Mouse (Mus musculus) heart, postnatal 0 days (tissue): ENCODE measurements at regions not wholly inside any gene's neighbourhood (a gene's known extent, or its start where the extent isn't known, plus 50 kb on each side); places are given as distances from the start of the nearest gene placed in this dataset.
A peak's percentile ranks its signal among the peaks of the same experiment; 100 is the strongest.

ENCODE experiments used
- ATAC-seq: fragments of 200-750 bp; cut with Nextera tagmentation; 2 replicates; pipeline ENCODE4 v1.8.0; 2017; ENCODE audit warnings: low read depth, moderate number of reproducible peaks, moderate library complexity; ENCODE audit not compliant: insufficient read depth
- DNase-seq: peaks from one replicate; pipeline ENCODE4 v3.0.0-alpha.2; 2016; ENCODE audit warnings: low spot score
- H3K27ac ChIP-seq: fragments of 300-500 bp; sonication (generic); 2 replicates; pipeline ENCODE4 v1.5.1; 2014; ENCODE audit warnings: low read depth, mild to moderate bottlenecking
- H3K27me3 ChIP-seq: fragments of 300-500 bp; sonication (generic); 2 replicates; pipeline ENCODE4 v1.6.1; 2014; ENCODE audit warnings: low read length, mixed read lengths; ENCODE audit not compliant: control insufficient read depth, insufficient read depth
- H3K36me3 ChIP-seq: fragments of 300-500 bp; sonication (generic); replicated peaks from 2 replicates; pipeline ENCODE4 v1.6.1; 2014; ENCODE audit warnings: low read length, mixed read lengths; ENCODE audit not compliant: control insufficient read depth, insufficient read depth
- H3K4me1 ChIP-seq: fragments of 300-500 bp; sonication (generic); 2 replicates; pipeline ENCODE4 v1.6.1; 2014; ENCODE audit warnings: antibody characterized with exemption; ENCODE audit not compliant: control insufficient read depth, insufficient read depth
- H3K4me2 ChIP-seq: fragments of 300-500 bp; sonication (generic); 2 replicates; pipeline ENCODE4 v1.6.1; 2014; ENCODE audit warnings: low read depth, mild to moderate bottlenecking, low read length, moderate library complexity
- H3K4me3 ChIP-seq: fragments of 300-500 bp; sonication (generic); 2 replicates; pipeline ENCODE4 v1.5.1; 2014; ENCODE audit warnings: low read depth, low read length
- H3K9ac ChIP-seq: fragments of 300-500 bp; sonication (generic); replicated peaks from 2 replicates; pipeline ENCODE4 v1.6.1; 2014; ENCODE audit warnings: low read depth, low read length, mixed read lengths
- H3K9me3 ChIP-seq: fragments of 300-500 bp; sonication (generic); replicated peaks from 2 replicates; pipeline ENCODE4 v1.6.1; 2016; ENCODE audit warnings: low read length; ENCODE audit not compliant: control insufficient read depth
- CTCF ChIP-seq: IDR thresholded peaks from 2 replicates; pipeline ENCODE4 v1.5.1; 2016; ENCODE audit warnings: antibody characterized with exemption, control low read depth, low read depth
- EP300 ChIP-seq: IDR thresholded peaks from 2 replicates; pipeline ENCODE4 v1.6.1; 2016; ENCODE audit warnings: antibody characterized with exemption, low read depth
- WGBS: fragments of 180-500 bp; shearing (Covaris S2); extraction: QIAGEN DNeasy Blood & Tissue Kit; methylation state at CpG from one replicate; pipeline ENCODE4 v1.1.7; 2014; 5-methylcytosine and 5-hydroxymethylcytosine counted together

DNA sequence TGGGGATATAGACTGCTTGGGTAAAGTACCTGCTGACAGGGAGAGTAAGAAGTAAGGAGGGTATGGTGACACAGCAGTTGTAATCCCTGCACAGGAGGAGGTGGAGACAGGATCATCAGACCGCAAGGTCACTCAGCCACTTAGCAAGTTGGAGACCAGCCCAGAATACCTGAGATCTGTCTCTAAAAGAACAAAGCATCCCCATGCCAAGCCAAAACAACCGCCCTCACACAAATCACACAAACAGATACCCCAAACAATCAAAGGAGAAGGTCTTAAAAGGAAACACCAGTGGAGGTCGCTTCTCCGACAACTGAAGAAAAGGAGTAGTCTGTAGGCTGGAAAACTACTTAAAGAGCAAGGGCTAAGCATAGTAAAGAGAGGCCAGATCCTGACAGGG is 86.0 kb downstream of the Smim20 start:
- DNase-seq (no peak), ATAC-seq (peak; percentile 36; the same call in 1 of the 2 replicates)
- TF ChIP-seq EP300 (no peak), CTCF (no peak)
- 28% methylated on average over 4 of the region's 4 CpGs for WGBS
- H3K9ac ChIP-seq, result no peak overlapping the region
- no peaks in the 10 kb centered on the region for H3K9me3 ChIP-seq
- no peak overlapping the region for H3K4me3 ChIP-seq
- H3K4me1 ChIP-seq, result no peaks in the 10 kb centered on the region
- H3K27me3 ChIP-seq, result peaks cover 10% of the 10 kb centered on the region; the same call in 1 of the 2 replicates
- no peak overlapping the region for H3K4me2 ChIP-seq
- H3K36me3 ChIP-seq, result no peaks in the 10 kb centered on the region
- no peak overlapping the region for H3K27ac ChIP-seq

DNA sequence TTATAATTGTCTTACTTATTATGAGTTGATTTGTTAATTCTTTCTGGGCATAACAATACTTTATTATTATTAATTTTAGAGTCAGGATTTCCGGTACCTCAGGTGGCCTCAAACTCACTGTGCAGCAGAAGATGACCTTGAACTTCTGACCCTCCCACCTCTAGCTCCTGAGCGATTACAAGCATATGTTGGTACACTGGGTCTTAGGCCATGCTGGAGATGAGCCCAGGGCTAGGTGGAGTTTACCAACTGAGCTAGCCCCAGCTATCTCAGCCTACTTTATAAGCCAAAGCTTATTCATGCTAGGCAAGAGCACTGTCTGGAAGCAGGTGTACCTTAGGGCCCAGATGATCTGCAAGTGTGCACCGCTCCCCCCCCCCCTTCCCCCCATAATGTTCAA is 87.4 kb downstream of the Smim20 start:
- H3K36me3 ChIP-seq, result no peaks in the 10 kb centered on the region
- TF ChIP-seq CTCF (no peak), EP300 (no peak)
- DNase-seq, result no peak
- ATAC-seq, result no peak
- 74% methylated on average over 3 of the region's 3 CpGs for WGBS
- no peak overlapping the region for H3K9ac ChIP-seq
- H3K4me2 ChIP-seq, result no peak overlapping the region
- no peak overlapping the region for H3K4me3 ChIP-seq
- no peak overlapping the region for H3K27ac ChIP-seq
- peaks cover 10% of the 10 kb centered on the region; the same call in 1 of the 2 replicates for H3K27me3 ChIP-seq
- no peaks in the 10 kb centered on the region for H3K9me3 ChIP-seq
- H3K4me1 ChIP-seq, result no peaks in the 10 kb centered on the region

DNA sequence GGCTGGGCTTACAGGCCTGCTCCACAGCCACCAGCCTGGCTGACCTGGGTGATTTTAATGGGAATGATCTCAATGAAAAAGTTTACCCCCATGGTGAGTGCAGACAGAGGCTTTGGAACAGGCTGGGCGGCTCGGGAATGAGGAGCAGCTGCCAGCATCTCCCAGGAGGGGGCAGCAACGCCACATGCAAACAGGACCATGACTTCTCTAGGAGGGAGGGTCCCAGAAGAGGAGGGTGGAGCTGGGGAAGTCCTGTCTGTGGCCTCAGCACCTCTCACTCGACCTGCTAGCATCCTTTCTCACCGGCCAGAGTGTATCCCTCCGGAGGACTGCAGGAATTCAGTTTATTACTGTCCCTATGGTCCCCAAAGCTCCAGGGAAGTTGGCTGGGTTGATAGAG is 88.2 kb downstream of the Smim20 start:
- 1% methylated on average over 6 of the region's 6 CpGs for whole genome bisulfite sequencing
- ATAC-seq (peak; percentile 79), DNase-seq (peak; percentile 82)
- Histone ChIP-seq H3K4me2 (no peak overlapping the region), H3K9ac (no peak overlapping the region), H3K36me3 (no peaks in the 10 kb centered on the region), H3K4me1 (no peaks in the 10 kb centered on the region), H3K27ac (no peak overlapping the region), H3K9me3 (no peaks in the 10 kb centered on the region), H3K27me3 (peaks cover 8% of the 10 kb centered on the region; the same call in 1 of the 2 replicates), H3K4me3 (no peak overlapping the region)
- TF ChIP-seq CTCF (peak; percentile 96), EP300 (no peak)

DNA sequence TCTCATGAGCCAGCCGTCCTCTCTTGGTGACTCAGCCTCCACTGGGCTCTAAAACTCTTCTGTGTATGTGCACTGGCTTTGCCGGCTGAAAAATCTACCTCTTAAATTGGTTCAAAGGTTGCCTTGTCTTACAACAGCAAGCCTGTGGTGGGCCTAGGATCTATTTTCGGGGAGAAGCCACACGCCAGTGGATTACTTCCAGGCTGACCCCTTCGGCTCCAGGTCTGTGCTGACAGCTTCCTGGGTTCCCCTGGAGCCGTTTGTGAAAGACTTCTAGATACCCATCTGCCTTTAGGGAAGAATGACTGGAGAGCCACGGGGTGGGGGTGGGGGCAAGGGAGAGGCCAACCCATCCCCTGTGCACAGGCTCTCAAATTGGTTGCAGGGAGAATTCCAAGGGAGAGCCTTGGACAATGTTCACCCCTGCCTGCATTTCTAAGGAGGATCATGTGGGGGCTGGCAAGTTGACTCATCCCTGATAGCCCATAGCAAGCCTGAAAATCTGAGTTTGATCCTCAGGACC is 90.3 kb downstream of the Smim20 start:
- ATAC-seq (no peak), DNase-seq (no peak)
- Histone ChIP-seq H3K36me3 (no peaks in the 10 kb centered on the region), H3K27me3 (no peaks in the 10 kb centered on the region), H3K27ac (no peak overlapping the region), H3K4me3 (no peak overlapping the region), H3K4me1 (no peaks in the 10 kb centered on the region), H3K9me3 (no peaks in the 10 kb centered on the region), H3K4me2 (no peak overlapping the region), H3K9ac (no peak overlapping the region)
- no peak for TF ChIP-seq CTCF
- TF ChIP-seq EP300, result no peak
- 46% methylated on average over 7 of the region's 7 CpGs for WGBS

DNA sequence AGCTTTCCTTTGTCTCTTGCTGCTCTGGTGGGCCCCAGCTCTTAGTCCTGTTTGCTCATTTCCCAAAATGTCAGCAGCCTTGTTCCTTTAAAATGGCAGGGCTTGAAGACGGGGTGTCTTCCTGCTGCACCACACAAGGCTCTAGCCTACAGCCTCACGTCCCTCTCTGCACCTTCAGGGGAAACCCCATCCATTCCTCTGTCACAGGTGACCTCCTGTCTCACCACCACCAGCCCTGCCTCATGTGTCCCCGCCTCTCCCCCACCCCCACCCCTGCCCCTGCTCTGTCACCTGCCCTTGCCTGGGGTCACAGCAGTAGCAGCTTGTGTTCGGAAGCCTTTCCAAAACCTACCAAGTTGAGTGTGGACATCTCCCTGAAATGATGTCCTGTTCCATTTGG is 91.3 kb downstream of the Smim20 start:
- DNase-seq (no peak), ATAC-seq (no peak)
- no peak overlapping the region for H3K27ac ChIP-seq
- no peaks in the 10 kb centered on the region for H3K36me3 ChIP-seq
- TF ChIP-seq EP300, result no peak
- TF ChIP-seq CTCF, result no peak
- H3K4me1 ChIP-seq, result no peaks in the 10 kb centered on the region
- H3K9me3 ChIP-seq, result no peaks in the 10 kb centered on the region
- no peaks in the 10 kb centered on the region for H3K27me3 ChIP-seq
- no peak overlapping the region for H3K9ac ChIP-seq
- H3K4me2 ChIP-seq, result no peak overlapping the region
- 65% methylated on average over 4 of the region's 4 CpGs for WGBS
- no peak overlapping the region for H3K4me3 ChIP-seq

DNA sequence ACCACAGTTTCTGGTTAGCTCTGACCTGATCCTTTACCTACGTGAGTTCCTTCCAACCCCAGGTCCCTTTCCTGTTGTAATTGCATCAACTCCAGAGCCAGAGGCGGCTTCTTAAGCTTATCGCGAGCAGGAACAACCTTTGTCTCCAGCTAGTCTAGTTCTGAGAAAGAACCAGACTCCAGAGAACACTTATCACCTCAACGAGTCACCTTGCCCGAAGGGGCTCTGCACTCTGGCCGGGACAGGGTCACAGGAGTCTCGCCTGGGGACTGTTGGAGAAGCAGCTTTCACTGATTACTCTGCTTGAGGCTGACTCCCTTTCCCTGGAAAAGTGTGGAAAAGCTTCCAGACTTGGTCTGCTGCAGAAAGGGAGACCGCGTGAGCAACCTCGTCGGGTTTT is 93.0 kb downstream of the Smim20 start:
- Histone ChIP-seq H3K27ac (no peak overlapping the region), H3K9me3 (no peaks in the 10 kb centered on the region), H3K4me2 (no peak overlapping the region), H3K36me3 (no peaks in the 10 kb centered on the region), H3K9ac (no peak overlapping the region), H3K4me3 (no peak overlapping the region), H3K4me1 (no peaks in the 10 kb centered on the region), H3K27me3 (no peaks in the 10 kb centered on the region)
- no peak for DNase-seq
- 59% methylated on average over 12 of the region's 12 CpGs for WGBS
- ATAC-seq, result no peak
- no peak for TF ChIP-seq EP300
- no peak for TF ChIP-seq CTCF
